Mouse (Mus musculus) hindbrain, embryonic 13.5 days (tissue): ENCODE measurements around the gene Zcrb1. TPM values are rescaled to one million over a fixed set of nuclear protein-coding genes. Genes with fewer than 3 reads are reported as not detected.

Experiments used
- ATAC-seq: fragments of 200-750 bp; cut with Nextera tagmentation; 2 replicates; pipeline ENCODE4 v1.8.0; 2017; ENCODE audit warnings: moderate TSS enrichment; ENCODE audit not compliant: low FRiP score
- H3K27ac ChIP-seq: fragments of 300-500 bp; sonication (generic); 2 replicates; pipeline ENCODE4 v1.5.1; 2015; ENCODE audit warnings: inconsistent platforms, mild to moderate bottlenecking, moderate library complexity
- H3K27me3 ChIP-seq: fragments of 300-500 bp; sonication (generic); 2 replicates; pipeline ENCODE4 v1.6.1; 2015; ENCODE audit warnings: mild to moderate bottlenecking, inconsistent platforms
- H3K36me3 ChIP-seq: fragments of 300-500 bp; sonication (generic); 2 replicates; pipeline ENCODE4 v1.6.1; 2015; ENCODE audit warnings: mild to moderate bottlenecking, inconsistent platforms
- H3K4me1 ChIP-seq: fragments of 300-500 bp; sonication (generic); replicated peaks from 2 replicates; pipeline ENCODE4 v1.6.1; 2015; ENCODE audit warnings: inconsistent platforms
- H3K4me2 ChIP-seq: fragments of 300-500 bp; sonication (generic); 2 replicates; pipeline ENCODE4 v1.6.1; 2015; ENCODE audit warnings: inconsistent platforms, mild to moderate bottlenecking, moderate library complexity
- H3K4me3 ChIP-seq: fragments of 300-500 bp; sonication (generic); 2 replicates; pipeline ENCODE4 v1.5.1; 2015; ENCODE audit warnings: mild to moderate bottlenecking, inconsistent platforms
- H3K9ac ChIP-seq: fragments of 300-500 bp; sonication (generic); 2 replicates; pipeline ENCODE4 v1.6.1; 2015; ENCODE audit warnings: mild to moderate bottlenecking, inconsistent platforms
- H3K9me3 ChIP-seq: fragments of 300-500 bp; sonication (generic); 2 replicates; pipeline ENCODE4 v1.6.1; 2016; ENCODE audit warnings: inconsistent platforms
- WGBS: fragments of 180-500 bp; shearing (Covaris S2); methylation state at CpG from one replicate; pipeline ENCODE4 v1.1.7; 2015; 5-methylcytosine and 5-hydroxymethylcytosine counted together
- polyA plus RNA-seq: library from polyadenylated mRNA; unstranded; fragments of >200 nt; fragmentation: Nextera tagmentation; extraction: Ambion mirVana; gene quantifications from 2 replicates; pipeline ENCODE4 v1.2.1, GENCODE M21; 2015

Gene Zcrb1
- polyA plus RNA-seq = 179 and 185 TPM in 2 replicates

DNA sequence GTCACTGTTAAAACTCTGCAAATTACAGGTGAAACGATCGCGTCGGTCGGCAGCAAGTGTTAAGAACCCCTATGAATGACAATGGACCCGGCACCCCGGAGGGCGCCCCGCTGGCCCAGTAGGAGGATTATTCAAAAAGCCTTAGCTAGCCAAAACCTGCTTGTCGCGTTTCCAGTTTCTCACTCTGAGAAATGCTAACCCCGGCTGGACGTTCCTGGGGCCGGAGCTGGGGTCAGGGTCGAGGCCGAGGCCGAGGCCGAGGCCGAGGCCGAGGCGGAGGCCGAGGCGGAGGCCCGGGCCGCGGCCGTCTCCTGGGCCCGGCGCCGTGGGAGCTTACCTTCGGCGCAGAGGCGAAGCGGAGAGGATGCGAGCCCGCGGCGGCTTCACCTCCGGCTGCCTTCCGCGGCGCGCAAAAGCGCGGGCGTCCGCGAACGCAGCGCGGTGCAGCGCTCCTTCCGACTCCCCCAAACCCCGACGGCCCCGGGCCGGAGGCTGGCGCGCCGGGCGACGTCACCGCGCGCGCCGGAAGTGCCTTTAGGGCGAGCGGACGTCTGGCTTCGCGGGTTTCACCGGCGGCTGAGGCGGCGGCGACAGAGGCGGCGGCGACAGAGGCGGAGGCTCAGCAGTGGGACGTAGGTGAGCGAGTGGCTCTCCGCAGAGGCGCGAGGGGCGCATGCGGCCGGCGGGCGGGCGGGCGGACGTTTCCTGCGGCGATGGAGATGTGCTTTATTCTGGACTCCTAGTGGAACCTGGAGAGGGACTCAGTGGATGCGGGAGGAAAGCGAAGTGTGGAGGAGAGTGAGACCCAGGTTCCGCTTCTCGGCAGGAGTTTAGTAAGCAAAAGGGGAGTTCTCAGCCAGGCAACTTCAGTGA is at the start of gene Zcrb1, which contains the start of gene Pphln1:
Zcrb1 (minus strand) TSS at position 509 of the 873 bp plus-strand sequence.
Pphln1 (plus strand) TSS at position 525 of the 873 bp plus-strand sequence.
- H3K27me3 ChIP-seq = no peaks in the 10 kb centered on the region
- H3K4me1 ChIP-seq = peaks cover 46% of the 10 kb centered on the region
- peak within 1 kb of the TSS; percentile 88 for H3K4me2 ChIP-seq
- H3K36me3 ChIP-seq = peaks cover 24% of the 10 kb centered on the region
- WGBS = under 1% methylated on average over 98 of the region's 100 CpGs
- ATAC-seq = peak; percentile 96
- peak within 1 kb of the TSS; percentile 93 for H3K27ac ChIP-seq
- H3K9ac ChIP-seq = peak within 1 kb of the TSS; percentile 97
- no peaks in the 10 kb centered on the region for H3K9me3 ChIP-seq
- peak within 1 kb of the TSS; percentile 96 for H3K4me3 ChIP-seq

DNA sequence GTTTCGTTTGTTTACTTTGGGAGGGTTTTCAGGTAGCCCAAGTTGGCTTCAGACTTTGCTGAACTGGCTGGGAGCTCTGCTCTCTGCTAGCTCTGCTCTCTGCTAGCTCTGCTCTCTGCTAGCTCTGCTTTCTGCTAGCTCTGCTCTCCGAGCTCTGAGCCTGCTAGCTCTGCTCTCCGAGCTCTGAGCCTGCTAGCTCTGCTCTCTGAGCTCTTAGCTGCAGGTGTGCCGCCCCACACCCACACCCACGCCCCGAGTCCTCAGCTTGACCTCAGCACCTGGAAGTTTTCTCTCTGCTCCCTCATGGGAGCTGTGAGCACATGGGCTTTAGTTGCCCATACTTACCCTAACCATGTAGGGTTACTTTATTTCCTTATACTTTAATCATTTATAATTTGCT is 45.5 kb upstream of the Zcrb1 start:
- Histone ChIP-seq H3K4me1 (peaks cover 6% of the 10 kb centered on the region; the same call in 1 of the 2 replicates), H3K27me3 (no peaks in the 10 kb centered on the region), H3K9me3 (no peaks in the 10 kb centered on the region), H3K36me3 (peaks cover 39% of the 10 kb centered on the region), H3K27ac (no peak overlapping the region), H3K4me3 (no peak overlapping the region), H3K4me2 (no peak overlapping the region), H3K9ac (no peak overlapping the region)
- WGBS = 95% methylated on average over 6 of the region's 6 CpGs
- ATAC-seq = no peak

DNA sequence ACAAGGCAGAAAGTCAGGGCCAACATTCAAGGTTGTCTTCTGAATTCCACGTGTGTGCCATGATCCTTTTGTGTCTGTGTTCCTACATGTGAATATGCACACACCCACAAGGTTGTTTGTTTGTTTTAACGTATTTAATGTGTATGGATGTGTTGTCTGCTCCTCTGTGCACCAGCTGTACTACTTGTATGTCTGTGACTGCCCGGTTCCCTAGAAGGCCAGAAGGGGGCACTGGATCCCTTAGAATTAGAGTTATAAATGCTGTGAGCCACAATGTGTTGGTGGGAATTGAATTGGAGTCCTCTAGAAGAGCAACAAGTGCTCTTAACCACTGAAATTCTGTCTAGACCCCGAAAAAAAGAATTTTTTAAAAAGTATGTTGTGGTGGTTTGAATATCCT is 44.1 kb upstream of the Zcrb1 start:
- no peak overlapping the region for H3K4me2 ChIP-seq
- no peak overlapping the region for H3K4me3 ChIP-seq
- no peak overlapping the region for H3K27ac ChIP-seq
- H3K27me3 ChIP-seq = no peaks in the 10 kb centered on the region
- WGBS = 94% methylated on average over 4 of the region's 4 CpGs
- no peaks in the 10 kb centered on the region; the same call in 1 of the 2 replicates for H3K4me1 ChIP-seq
- H3K36me3 ChIP-seq = peaks cover 39% of the 10 kb centered on the region
- ATAC-seq = no peak
- no peaks in the 10 kb centered on the region for H3K9me3 ChIP-seq
- no peak overlapping the region for H3K9ac ChIP-seq

DNA sequence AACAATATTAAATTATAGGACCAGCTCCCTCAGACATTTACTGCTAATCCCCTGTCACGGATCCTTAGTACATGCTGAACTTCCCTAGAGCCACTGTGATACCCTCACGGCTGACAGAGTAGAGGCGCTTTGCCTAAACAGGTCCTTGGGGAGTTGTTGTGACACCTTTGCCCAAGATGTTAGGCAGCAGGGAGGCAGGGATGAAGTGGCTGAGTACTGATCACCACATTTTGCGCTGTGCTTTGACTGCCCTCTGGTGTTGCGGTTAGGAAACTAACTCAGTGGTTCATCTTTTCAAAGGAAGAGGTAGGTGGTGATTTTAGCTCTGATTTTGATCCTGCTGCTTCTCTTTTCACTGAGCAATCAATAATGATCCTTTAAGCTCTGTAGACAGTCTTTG is 40.5 kb upstream of the Zcrb1 start:
- 0 out of 2 replicates have a peak, but pooled peaks have one; percentile 39 for ATAC-seq

DNA sequence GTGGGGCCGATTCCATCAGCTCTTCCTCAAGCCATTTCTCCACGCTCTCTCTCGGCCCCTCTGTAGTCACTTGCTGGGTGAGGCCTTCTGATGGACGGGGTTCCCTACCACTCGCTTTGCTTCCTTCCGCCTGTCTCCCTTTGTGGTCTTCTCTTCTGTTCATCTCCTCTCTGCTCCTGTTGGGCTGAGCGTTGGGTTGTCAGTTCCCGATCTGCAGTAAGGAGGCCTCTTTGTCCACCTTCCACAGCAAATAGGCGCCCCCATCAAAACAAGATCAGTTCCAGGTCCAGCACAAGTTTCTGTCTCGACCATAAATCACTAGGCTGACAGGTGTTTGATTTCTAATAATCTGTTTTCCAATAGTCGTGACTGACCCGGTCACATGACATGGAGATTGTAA is 37.9 kb upstream of the Zcrb1 start:
- peaks cover 4% of the 10 kb centered on the region; the same call in 1 of the 2 replicates for H3K4me1 ChIP-seq
- H3K9me3 ChIP-seq = no peaks in the 10 kb centered on the region
- H3K9ac ChIP-seq = no peak overlapping the region
- 93% methylated on average over 12 of the region's 12 CpGs for WGBS
- H3K4me2 ChIP-seq = no peak overlapping the region
- H3K27ac ChIP-seq = no peak overlapping the region
- no peaks in the 10 kb centered on the region for H3K27me3 ChIP-seq
- peaks cover 9% of the 10 kb centered on the region for H3K36me3 ChIP-seq
- no peak overlapping the region for H3K4me3 ChIP-seq
- ATAC-seq = no peak

More for the DNA sequence above, 40.5 kb upstream of the Zcrb1 start:
- 48% methylated on average over 5 of the region's 5 CpGs for WGBS
- H3K4me1 ChIP-seq = peaks cover 3% of the 10 kb centered on the region; the same call in 1 of the 2 replicates
- H3K27me3 ChIP-seq = no peaks in the 10 kb centered on the region
- H3K4me3 ChIP-seq = no peak overlapping the region
- peaks cover 26% of the 10 kb centered on the region for H3K36me3 ChIP-seq
- H3K9ac ChIP-seq = no peak overlapping the region; the same call in 1 of the 2 replicates
- no peak overlapping the region for H3K4me2 ChIP-seq
- H3K27ac ChIP-seq = no peak overlapping the region
- H3K9me3 ChIP-seq = no peaks in the 10 kb centered on the region

DNA sequence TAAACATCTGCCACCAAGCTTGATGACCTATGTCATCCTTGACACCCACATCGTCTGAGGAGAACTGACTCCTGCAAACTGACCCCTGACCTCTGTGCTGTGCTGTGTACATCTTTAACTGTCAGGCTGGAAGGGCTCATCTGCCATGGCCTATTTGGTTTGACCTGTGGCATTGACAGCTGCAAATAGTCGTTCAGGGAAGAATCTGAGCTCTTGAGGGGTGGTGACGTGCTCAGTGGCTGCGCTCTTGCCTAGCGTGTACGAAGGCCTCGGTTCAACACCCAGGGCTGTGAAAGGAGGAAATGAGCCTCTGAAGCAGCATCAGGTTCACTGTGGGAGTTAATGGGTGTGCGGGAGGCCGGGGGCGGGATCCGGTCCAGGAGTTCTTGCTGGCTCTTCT is 35.7 kb upstream of the Zcrb1 start:
- no peaks in the 10 kb centered on the region for H3K27me3 ChIP-seq
- peaks cover 4% of the 10 kb centered on the region; the same call in 1 of the 2 replicates for H3K4me1 ChIP-seq
- H3K9me3 ChIP-seq = no peaks in the 10 kb centered on the region
- no peak overlapping the region for H3K27ac ChIP-seq
- no peak overlapping the region for H3K9ac ChIP-seq
- WGBS = 51% methylated on average over 11 of the region's 11 CpGs
- H3K4me3 ChIP-seq = no peak overlapping the region
- no peak for ATAC-seq
- H3K36me3 ChIP-seq = peaks cover 7% of the 10 kb centered on the region
- H3K4me2 ChIP-seq = no peak overlapping the region

DNA sequence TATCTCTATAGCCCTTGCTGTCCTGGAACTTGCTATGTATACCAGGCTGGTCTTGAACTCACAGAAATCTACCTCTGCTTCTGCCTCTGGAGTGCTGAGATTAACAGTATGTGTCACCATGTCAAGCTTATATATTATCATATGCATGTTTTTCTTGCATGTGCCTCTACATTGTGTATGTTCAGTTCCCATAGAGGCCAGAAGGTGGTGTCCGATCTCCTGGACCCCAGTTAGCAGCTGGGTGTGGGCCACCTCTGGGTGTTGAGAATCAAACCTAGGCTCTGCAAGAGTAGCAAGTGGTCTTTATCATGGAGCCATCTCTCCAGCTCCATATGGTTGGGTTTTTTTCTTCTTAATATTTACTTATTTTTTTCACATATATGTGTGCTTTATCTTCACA is 24.4 kb upstream of the Zcrb1 start:
- no peaks in the 10 kb centered on the region for H3K27me3 ChIP-seq
- 94% methylated on average over 1 of the region's 1 CpGs for WGBS
- peaks cover 30% of the 10 kb centered on the region for H3K36me3 ChIP-seq
- no peak overlapping the region for H3K9ac ChIP-seq
- H3K9me3 ChIP-seq = no peaks in the 10 kb centered on the region
- no peak overlapping the region for H3K27ac ChIP-seq
- no peak for ATAC-seq
- H3K4me3 ChIP-seq = no peak overlapping the region
- H3K4me1 ChIP-seq = no peaks in the 10 kb centered on the region
- H3K4me2 ChIP-seq = no peak overlapping the region

DNA sequence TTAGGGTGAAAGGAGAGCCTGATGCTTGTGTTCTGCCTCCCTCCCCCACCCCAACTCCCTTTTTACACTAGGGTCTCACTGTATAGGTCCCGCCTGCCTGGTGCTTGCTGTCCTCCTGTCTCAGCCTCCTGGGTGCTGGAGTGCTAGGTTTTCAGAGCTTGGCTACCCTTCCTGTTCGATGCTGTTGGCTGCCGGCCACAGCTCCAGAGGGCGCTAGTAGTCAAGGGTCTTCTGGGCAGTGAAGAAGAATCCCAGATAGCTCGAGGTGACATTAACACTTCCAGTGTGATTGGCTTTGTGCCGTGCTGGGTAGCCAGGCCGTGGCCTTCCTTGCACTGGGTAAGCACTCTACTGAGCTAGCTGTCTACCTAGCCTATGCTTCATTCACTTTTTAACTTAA is 22.5 kb upstream of the Zcrb1 start:
- Histone ChIP-seq H3K9me3 (no peaks in the 10 kb centered on the region), H3K36me3 (peaks cover 30% of the 10 kb centered on the region), H3K27me3 (no peaks in the 10 kb centered on the region), H3K4me2 (no peak overlapping the region), H3K4me3 (no peak overlapping the region), H3K4me1 (no peaks in the 10 kb centered on the region), H3K27ac (no peak overlapping the region), H3K9ac (no peak overlapping the region)
- 92% methylated on average over 7 of the region's 7 CpGs for WGBS
- ATAC-seq = no peak

DNA sequence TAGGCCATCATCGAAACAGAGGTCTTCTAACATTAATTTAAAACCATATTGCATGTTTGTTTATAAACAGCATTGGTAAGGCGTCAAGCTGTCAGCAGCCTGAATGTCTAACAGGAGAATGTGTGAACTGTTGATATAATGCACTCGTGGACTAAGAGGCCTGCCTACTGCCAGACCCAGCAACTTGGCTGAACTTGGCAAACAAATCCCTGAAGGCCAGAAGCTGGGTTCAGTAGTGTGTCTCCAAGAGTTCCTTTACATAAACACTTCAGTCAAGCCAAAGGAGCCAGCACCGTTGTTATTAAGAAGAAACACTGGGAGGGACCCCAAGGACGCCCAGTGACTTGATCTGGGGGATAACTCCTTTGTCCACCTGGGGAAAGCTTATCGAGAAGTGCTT is 18.2 kb upstream of the Zcrb1 start:
- H3K9me3 ChIP-seq = no peaks in the 10 kb centered on the region
- no peak overlapping the region for H3K27ac ChIP-seq
- H3K4me2 ChIP-seq = no peak overlapping the region
- ATAC-seq = no peak
- no peak overlapping the region for H3K4me3 ChIP-seq
- H3K27me3 ChIP-seq = no peaks in the 10 kb centered on the region
- no peaks in the 10 kb centered on the region for H3K4me1 ChIP-seq
- 91% methylated on average over 6 of the region's 6 CpGs for WGBS
- H3K9ac ChIP-seq = no peak overlapping the region
- peaks cover 31% of the 10 kb centered on the region for H3K36me3 ChIP-seq

DNA sequence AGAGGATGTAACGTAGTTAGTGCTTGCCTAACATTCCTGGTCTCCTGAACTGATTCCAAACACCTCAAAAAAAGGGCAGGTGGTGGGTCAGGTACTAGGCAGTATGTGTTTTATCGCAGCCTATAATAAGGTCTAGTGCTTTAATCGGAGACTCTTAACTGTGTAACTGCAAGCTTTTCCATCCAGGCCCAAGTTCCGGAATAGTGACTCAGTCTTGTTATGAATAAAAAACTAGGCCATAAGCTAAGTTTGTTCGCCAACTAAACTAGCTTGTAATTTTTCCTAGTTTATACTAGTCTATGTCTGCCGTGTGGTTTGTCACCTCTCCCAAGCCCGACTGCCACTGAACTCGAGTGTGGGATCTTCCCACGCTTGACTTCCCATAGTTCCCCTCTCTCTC is 16.3 kb upstream of the Zcrb1 start:
- Histone ChIP-seq H3K4me1 (no peaks in the 10 kb centered on the region), H3K36me3 (peaks cover 27% of the 10 kb centered on the region), H3K4me2 (no peak overlapping the region), H3K4me3 (no peak overlapping the region), H3K9ac (no peak overlapping the region), H3K9me3 (no peaks in the 10 kb centered on the region), H3K27ac (no peak overlapping the region), H3K27me3 (no peaks in the 10 kb centered on the region)
- WGBS = 92% methylated on average over 9 of the region's 9 CpGs
- ATAC-seq = no peak

DNA sequence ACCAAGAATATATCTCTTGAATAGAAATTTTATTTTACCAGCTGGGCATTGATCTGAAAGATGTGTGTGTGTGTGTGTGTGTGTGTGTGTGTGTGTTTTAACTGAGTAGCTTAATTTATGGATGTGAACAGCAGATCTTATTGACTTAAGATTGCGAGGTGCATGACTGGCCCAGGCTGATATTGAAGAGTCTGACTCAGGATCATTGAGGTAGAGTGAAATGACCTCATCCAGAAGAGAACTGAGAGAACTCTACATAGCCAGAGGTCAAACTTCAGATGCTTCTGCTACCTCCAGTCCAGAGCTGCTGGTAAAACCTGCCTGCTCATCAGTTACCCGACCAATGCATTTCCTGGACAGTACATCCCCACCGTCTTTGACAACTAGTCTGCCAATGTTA is 14.3 kb upstream of the Zcrb1 start:
- no peak overlapping the region for H3K4me2 ChIP-seq
- H3K9me3 ChIP-seq = no peaks in the 10 kb centered on the region
- no peaks in the 10 kb centered on the region for H3K4me1 ChIP-seq
- peaks cover 33% of the 10 kb centered on the region for H3K36me3 ChIP-seq
- no peak overlapping the region for H3K9ac ChIP-seq
- H3K4me3 ChIP-seq = no peak overlapping the region
- H3K27me3 ChIP-seq = no peaks in the 10 kb centered on the region
- 94% methylated on average over 3 of the region's 3 CpGs for WGBS
- no peak for ATAC-seq
- no peak overlapping the region for H3K27ac ChIP-seq

DNA sequence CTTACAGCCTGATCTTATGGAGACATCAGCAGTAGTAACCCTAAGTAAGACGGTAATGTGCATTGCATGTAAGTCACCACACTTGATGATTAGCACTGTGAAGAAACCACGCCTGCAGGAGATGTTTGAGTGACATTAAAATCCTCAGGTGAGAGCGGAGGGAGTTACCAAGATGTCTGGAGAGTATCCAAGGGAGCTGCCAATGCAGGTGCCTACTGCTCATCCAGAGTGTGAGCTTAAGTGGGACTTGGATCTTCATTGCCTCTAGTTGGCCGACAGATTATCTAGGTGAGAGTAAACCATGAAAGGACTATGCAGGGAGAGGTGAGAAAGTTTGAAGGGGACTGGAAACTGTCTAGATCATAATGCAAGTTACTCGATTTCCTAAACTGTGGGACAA is 8.4 kb upstream of the Zcrb1 start:
- 97% methylated on average over 5 of the region's 5 CpGs for WGBS
- Histone ChIP-seq H3K4me2 (no peak overlapping the region), H3K36me3 (peaks cover 13% of the 10 kb centered on the region), H3K9me3 (no peaks in the 10 kb centered on the region), H3K27ac (no peak overlapping the region), H3K4me1 (peaks cover 4% of the 10 kb centered on the region; the same call in 1 of the 2 replicates), H3K9ac (no peak overlapping the region), H3K27me3 (no peaks in the 10 kb centered on the region), H3K4me3 (no peak overlapping the region)
- ATAC-seq = no peak
